Mouse (Mus musculus) embryonic fibroblast, embryonic 13.5 days (primary cell): ENCODE data around the gene Il4i1.

ENCODE experiments used
- CTCF ChIP-seq: IDR thresholded peaks from 2 replicates; pipeline ENCODE4 v1.5.1; 2011; ENCODE audit warnings: mild to moderate bottlenecking, control low read depth, low read length, moderate library complexity, borderline replicate concordance; ENCODE audit not compliant: insufficient read depth
- POLR2A ChIP-seq: IDR thresholded peaks from 2 replicates; pipeline ENCODE4 v1.6.1; 2011; ENCODE audit warnings: low read depth, mild to moderate bottlenecking, control low read depth, low read length, moderate library complexity

DNA sequence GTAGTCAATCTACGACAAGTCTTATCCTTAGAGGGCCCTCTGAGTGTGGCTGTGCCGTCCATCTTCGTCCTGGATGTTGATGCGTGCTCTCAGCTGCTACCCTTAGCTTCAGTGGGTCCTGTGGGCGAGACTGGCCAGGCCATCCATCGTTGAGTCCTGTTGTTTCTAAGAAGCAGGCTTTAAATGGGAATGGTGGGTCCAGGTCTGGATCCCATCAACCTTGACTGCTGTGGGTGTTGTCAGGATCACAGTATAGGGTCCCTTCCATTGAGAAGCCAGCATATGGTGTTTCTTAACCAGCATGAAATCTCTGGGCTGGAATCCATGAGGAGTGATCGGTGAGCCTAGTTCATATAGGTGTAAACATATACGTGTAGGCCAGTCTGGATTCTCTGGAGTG is 36.1 kb upstream of the Il4i1 start:
- no peak for TF ChIP-seq CTCF
- no peak for TF ChIP-seq POLR2A
